Mouse (Mus musculus) neural tube, embryonic 12.5 days (tissue): ENCODE results near the gene Rptor. TPM values are rescaled to one million over a fixed set of nuclear protein-coding genes. Genes with fewer than 3 reads are reported as not detected.
A peak's percentile ranks its signal among the peaks of the same experiment; 100 is the strongest.

Experiments used
- ATAC-seq: fragments of 200-750 bp; cut with Nextera tagmentation; 2 replicates; pipeline ENCODE4 v1.8.0; 2017; ENCODE audit warnings: low read depth, mild to moderate bottlenecking, moderate TSS enrichment, moderate library complexity; ENCODE audit not compliant: low FRiP score
- H3K27ac ChIP-seq: fragments of 300-500 bp; sonication (generic); 2 replicates; pipeline ENCODE4 v1.5.1; 2016
- H3K27me3 ChIP-seq: fragments of 300-500 bp; sonication (generic); replicated peaks from 2 replicates; pipeline ENCODE4 v1.6.1; 2016; ENCODE audit warnings: mild to moderate bottlenecking
- H3K36me3 ChIP-seq: fragments of 300-500 bp; sonication (generic); 2 replicates; pipeline ENCODE4 v1.6.1; 2016; ENCODE audit warnings: mild to moderate bottlenecking
- H3K4me1 ChIP-seq: fragments of 300-500 bp; sonication (generic); 2 replicates; pipeline ENCODE4 v1.6.1; 2016
- H3K4me2 ChIP-seq: fragments of 300-500 bp; sonication (generic); replicated peaks from 2 replicates; pipeline ENCODE4 v1.6.1; 2016; ENCODE audit warnings: mild to moderate bottlenecking
- H3K4me3 ChIP-seq: fragments of 300-500 bp; sonication (generic); 2 replicates; pipeline ENCODE4 v1.5.1; 2016
- H3K9ac ChIP-seq: fragments of 300-500 bp; sonication (generic); 2 replicates; pipeline ENCODE4 v1.6.1; 2016; ENCODE audit warnings: mild to moderate bottlenecking
- H3K9me3 ChIP-seq: fragments of 300-500 bp; sonication (generic); 2 replicates; pipeline ENCODE4 v1.6.1; 2016; ENCODE audit warnings: mild to moderate bottlenecking
- WGBS: fragments of 180-500 bp; shearing (Covaris S2); methylation state at CpG from one replicate; pipeline ENCODE4 v1.1.7; 2016; 5-methylcytosine and 5-hydroxymethylcytosine counted together
- polyA plus RNA-seq: library from polyadenylated mRNA; unstranded; fragments of >200 nt; fragmentation: Nextera tagmentation; extraction: Ambion mirVana; gene quantifications from 2 replicates; pipeline ENCODE4 v1.2.1, GENCODE M21; 2016

The Rptor gene
- polyA plus RNA-seq, 1 experiment from 2014 or later: 17.8 TPM

DNA sequence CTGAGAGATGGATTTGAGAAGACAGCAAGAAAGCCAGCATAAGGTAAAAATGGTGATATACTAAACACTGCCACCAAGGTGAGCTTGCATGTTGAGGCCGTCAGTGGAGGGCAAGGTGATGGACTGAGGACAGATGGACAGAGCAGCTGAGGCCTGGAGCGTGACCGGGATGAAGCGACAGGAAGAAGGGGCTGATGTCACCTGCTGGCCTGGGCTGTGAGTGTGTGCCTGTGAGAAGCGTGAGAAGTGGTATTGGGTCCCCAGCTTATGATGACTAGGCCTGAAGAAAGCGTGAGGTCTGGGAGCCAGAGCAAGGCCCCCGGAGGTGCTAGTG, 130.9 kb downstream of the Rptor start:
- Histone ChIP-seq H3K9me3 (no peaks in the 10 kb centered on the region), H3K4me1 (no peaks in the 10 kb centered on the region), H3K27ac (no peak overlapping the region), H3K9ac (no peak overlapping the region), H3K36me3 (no peaks in the 10 kb centered on the region; the same call in 1 of the 2 replicates), H3K27me3 (no peaks in the 10 kb centered on the region), H3K4me2 (no peak overlapping the region), H3K4me3 (no peak overlapping the region)
- ATAC-seq: no peak
- WGBS: 95% methylated on average over 7 of the region's 7 CpGs

DNA sequence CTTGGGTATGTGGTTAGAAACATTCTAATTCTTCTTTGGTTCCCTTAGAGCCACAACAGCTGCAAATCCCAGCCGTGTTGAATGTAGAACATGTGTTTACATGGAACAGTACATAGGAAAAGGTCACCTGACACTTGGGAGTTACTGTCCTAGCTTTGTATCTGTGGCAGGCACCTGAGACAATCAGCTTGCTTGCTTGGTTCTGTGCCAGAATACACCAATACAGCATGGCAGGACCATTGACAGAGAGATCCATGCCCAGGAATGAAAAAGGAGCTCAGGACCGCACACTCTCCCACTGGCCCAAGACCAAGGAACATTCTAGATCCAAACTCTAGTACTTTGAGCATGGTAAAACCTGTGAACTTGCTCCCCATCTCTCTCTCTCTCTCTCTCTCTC, 132.4 kb downstream of the Rptor start:
- Histone ChIP-seq H3K4me3 (no peak overlapping the region), H3K9ac (no peak overlapping the region), H3K27me3 (no peaks in the 10 kb centered on the region), H3K9me3 (no peaks in the 10 kb centered on the region), H3K27ac (no peak overlapping the region), H3K36me3 (no peaks in the 10 kb centered on the region; the same call in 1 of the 2 replicates), H3K4me2 (no peak overlapping the region), H3K4me1 (no peaks in the 10 kb centered on the region; the same call in 1 of the 2 replicates)
- WGBS: 91% methylated on average over 2 of the region's 2 CpGs
- ATAC-seq: no peak

DNA sequence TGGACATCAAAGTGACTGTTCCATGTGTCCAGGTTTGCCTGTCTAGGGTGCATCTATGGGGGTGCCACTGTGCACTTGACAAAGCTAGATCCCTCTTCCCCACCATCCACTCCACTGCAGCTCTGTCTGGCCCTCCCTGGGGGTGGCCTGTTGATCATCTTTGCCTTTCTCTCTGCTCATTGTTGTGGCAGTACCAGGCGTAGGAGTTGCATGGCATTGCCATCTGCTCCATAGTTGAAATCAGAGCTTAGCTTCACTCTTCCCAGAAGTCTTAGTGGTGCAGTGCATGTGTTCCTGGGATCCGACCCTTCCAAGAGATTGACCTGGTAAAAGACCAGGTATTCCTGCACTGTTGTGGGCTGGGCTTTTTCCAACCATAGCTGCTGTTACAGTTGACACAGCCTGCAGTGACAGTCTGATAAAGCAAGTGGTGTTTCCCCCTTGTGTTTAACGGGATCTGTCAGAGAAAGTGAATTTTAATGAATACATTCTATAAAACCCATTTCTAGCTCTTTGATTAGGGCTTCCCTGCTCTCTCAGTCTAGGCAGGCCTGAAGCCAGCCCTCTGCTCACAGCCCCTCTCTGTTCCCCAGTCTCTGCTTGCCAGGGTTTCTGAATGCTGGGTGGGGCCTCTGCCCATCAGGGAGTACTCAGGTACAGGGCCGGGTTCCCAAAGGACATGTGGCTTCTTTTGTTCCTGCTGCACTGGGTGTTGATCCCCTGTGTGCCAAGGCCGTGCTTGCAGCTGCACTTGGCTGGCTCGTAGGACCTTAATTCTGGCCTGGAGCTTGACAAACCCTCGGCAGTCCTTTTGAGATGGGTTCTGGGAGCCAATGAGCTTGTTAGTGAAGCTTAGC, 136.5 kb downstream of the Rptor start:
- Histone ChIP-seq H3K4me3 (no peak overlapping the region), H3K9ac (no peak overlapping the region), H3K36me3 (no peaks in the 10 kb centered on the region; the same call in 1 of the 2 replicates), H3K27ac (no peak overlapping the region), H3K4me1 (peaks cover 8% of the 10 kb centered on the region), H3K27me3 (no peaks in the 10 kb centered on the region), H3K4me2 (no peak overlapping the region), H3K9me3 (no peaks in the 10 kb centered on the region)
- WGBS: 75% methylated on average over 7 of the region's 7 CpGs
- ATAC-seq: no peak

DNA sequence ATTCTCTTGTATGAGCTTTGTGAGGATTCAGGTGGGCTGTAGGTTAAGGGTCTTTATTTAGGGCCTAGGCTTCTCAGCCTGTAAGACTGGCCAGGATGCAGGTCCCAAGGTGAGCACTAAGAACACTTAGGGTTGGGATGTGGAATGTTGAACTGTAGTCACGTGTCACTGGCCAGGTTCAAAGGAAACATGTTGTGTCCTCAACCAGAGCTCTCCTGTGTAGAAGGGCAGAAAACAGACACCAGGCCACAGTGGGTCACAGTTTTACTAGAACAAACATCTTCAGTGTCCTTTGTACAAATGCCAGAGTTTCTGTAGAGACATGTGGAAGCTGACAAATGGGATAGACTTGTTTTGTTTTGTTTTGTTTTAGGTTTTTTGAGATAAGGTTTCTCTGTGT, 138.7 kb downstream of the Rptor start:
- no peak overlapping the region for H3K27ac ChIP-seq
- no peak overlapping the region for H3K4me3 ChIP-seq
- ATAC-seq: no peak
- no peak overlapping the region for H3K4me2 ChIP-seq
- peaks cover 22% of the 10 kb centered on the region for H3K4me1 ChIP-seq
- H3K36me3 ChIP-seq: no peaks in the 10 kb centered on the region; the same call in 1 of the 2 replicates
- H3K27me3 ChIP-seq: no peaks in the 10 kb centered on the region
- WGBS: 86% methylated on average over 1 of the region's 1 CpGs
- no peaks in the 10 kb centered on the region for H3K9me3 ChIP-seq
- no peak overlapping the region for H3K9ac ChIP-seq

DNA sequence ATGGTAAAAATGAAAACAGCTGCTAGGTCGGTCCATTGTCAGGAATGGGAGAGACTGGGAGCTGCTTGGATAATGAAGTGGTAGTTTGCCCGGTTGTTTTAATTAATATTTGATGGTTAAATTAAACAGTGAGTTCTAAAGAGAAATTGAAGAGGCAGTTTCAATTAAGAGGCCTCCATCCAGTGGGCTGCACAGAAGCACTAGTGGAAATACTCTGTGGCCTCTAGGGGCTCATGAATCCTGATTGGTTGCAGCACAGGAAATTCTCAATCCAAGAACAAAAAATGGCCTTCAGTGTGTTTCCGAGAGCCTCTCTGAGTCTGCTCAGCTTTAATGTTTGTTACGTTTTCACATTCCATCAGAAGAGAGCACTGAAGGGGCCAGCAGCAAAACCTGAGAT, 141.7 kb downstream of the Rptor start:
- no peak overlapping the region for H3K27ac ChIP-seq
- H3K9me3 ChIP-seq: no peaks in the 10 kb centered on the region
- H3K4me3 ChIP-seq: no peak overlapping the region
- H3K36me3 ChIP-seq: no peaks in the 10 kb centered on the region
- 52% methylated on average over 4 of the region's 4 CpGs for WGBS
- H3K9ac ChIP-seq: no peak overlapping the region
- no peak overlapping the region for H3K4me2 ChIP-seq
- no peak for ATAC-seq
- H3K27me3 ChIP-seq: no peaks in the 10 kb centered on the region
- peaks cover 22% of the 10 kb centered on the region for H3K4me1 ChIP-seq

DNA sequence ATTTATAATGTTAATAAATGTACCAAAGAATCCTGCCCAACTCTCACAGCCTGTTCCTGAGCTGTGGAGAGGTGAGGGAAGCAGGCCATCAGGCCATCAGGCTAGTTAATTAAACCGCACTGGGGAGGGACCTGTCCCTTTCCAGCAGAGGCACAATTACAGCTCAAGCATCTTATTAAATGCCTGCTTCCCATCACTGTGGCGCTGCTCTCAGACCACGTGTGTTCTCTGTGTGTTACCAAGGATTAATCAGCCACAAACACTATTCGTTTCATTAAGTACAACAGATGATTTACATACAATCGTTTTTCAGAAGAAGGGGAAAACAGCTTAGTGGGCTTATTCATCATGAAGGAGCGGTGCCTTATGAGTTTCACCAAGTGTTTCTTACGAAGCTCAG, 142.6 kb downstream of the Rptor start:
- peaks cover 22% of the 10 kb centered on the region for H3K4me1 ChIP-seq
- H3K4me3 ChIP-seq: no peak overlapping the region
- 62% methylated on average over 7 of the region's 7 CpGs for WGBS
- H3K36me3 ChIP-seq: no peaks in the 10 kb centered on the region
- no peak for ATAC-seq
- H3K27me3 ChIP-seq: no peaks in the 10 kb centered on the region
- no peaks in the 10 kb centered on the region for H3K9me3 ChIP-seq
- peak overlapping the region; percentile 10; the same call in 1 of the 2 replicates for H3K27ac ChIP-seq
- no peak overlapping the region for H3K4me2 ChIP-seq
- H3K9ac ChIP-seq: no peak overlapping the region

DNA sequence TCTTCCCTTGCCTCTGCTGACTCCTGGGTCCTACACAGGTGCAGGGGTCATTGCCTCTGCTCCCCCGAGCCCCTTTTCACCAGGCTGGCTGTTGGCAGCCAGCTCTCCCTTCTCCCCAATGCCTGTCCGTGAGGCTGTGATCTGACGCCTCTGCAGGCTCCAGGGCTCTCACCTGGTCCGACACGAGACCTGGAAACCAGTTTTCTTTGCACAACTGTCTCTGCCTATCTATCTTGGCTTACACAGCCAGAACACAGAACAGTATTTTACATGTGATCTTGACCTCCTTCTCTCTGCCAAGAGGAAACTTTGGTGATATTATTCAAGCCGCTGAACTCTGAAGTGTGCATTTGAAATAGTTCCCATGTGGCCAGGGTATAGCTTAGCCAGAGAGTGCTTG, 151.8 kb downstream of the Rptor start:
- no peak for ATAC-seq
- no peaks in the 10 kb centered on the region for H3K27me3 ChIP-seq
- 81% methylated on average over 6 of the region's 6 CpGs for WGBS

DNA sequence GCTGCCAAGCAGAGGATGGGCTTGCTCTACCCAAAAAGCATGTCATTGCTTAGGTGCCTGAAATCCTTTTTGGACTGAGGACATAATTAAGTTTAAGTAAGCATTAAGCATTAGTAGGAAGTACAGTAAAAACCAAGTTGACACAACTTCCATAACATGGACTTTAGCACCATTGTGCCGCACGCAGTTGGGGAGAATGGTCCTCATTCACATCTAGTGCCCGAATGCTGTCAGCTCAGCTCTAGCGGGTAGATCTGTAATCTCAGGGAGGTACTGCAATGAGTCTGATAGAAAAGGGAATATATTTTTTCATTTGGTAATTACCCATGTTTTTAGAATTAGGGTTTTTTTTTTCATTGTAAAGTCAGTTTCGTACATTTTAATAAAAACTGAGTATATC, 155.5 kb downstream of the Rptor start:
- no peaks in the 10 kb centered on the region for H3K9me3 ChIP-seq
- H3K9ac ChIP-seq: no peak overlapping the region
- H3K4me1 ChIP-seq: peaks cover 7% of the 10 kb centered on the region; the same call in 1 of the 2 replicates
- H3K27ac ChIP-seq: no peak overlapping the region
- 96% methylated on average over 5 of the region's 5 CpGs for WGBS
- H3K36me3 ChIP-seq: peaks cover 7% of the 10 kb centered on the region; the same call in 1 of the 2 replicates
- no peak overlapping the region for H3K4me2 ChIP-seq
- no peak for ATAC-seq
- no peaks in the 10 kb centered on the region for H3K27me3 ChIP-seq
- no peak overlapping the region for H3K4me3 ChIP-seq

More for the DNA sequence above, 151.8 kb downstream of the Rptor start:
- no peak overlapping the region for H3K27ac ChIP-seq
- no peak overlapping the region for H3K4me3 ChIP-seq
- no peak overlapping the region for H3K4me2 ChIP-seq
- H3K4me1 ChIP-seq: peaks cover 4% of the 10 kb centered on the region; the same call in 1 of the 2 replicates
- H3K36me3 ChIP-seq: peaks cover 7% of the 10 kb centered on the region; the same call in 1 of the 2 replicates
- no peak overlapping the region for H3K9ac ChIP-seq
- H3K9me3 ChIP-seq: no peaks in the 10 kb centered on the region

DNA sequence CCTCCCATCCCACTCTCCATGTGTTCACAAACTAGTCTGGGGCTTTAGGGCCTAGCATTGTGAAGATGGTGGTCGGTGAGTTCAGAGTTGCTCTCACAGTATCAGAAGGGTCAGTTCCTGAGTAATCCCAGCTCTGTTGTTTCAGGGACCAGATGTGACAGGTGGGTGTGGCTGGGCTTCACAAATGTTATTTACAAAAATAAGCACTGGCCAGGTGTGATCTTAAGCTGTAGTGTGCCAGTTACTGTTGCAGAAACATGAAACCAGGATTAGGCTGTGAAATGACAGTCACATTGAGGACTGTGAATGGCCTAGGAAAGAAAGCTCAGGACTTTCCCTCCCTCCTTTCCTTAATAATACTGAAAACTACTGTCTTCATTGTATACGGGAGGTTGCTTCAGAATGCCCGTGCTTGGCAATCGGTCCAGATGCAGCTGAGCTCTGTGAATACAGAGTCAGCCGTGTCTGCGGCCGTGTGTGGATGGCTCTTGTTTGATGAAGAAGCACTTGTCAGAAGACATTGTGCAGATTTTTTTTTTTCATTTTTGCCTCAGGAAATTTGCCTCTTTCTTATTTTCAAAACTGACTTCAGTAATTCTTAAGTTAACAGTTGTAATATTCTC, 156.1 kb downstream of the Rptor start:
- peaks cover 7% of the 10 kb centered on the region; the same call in 1 of the 2 replicates for H3K4me1 ChIP-seq
- H3K9ac ChIP-seq: no peak overlapping the region
- H3K9me3 ChIP-seq: no peaks in the 10 kb centered on the region
- no peak overlapping the region for H3K27ac ChIP-seq
- H3K4me3 ChIP-seq: no peak overlapping the region
- no peak for ATAC-seq
- WGBS: 80% methylated on average over 7 of the region's 7 CpGs
- no peak overlapping the region for H3K4me2 ChIP-seq
- H3K36me3 ChIP-seq: peaks cover 7% of the 10 kb centered on the region; the same call in 1 of the 2 replicates
- no peaks in the 10 kb centered on the region for H3K27me3 ChIP-seq

DNA sequence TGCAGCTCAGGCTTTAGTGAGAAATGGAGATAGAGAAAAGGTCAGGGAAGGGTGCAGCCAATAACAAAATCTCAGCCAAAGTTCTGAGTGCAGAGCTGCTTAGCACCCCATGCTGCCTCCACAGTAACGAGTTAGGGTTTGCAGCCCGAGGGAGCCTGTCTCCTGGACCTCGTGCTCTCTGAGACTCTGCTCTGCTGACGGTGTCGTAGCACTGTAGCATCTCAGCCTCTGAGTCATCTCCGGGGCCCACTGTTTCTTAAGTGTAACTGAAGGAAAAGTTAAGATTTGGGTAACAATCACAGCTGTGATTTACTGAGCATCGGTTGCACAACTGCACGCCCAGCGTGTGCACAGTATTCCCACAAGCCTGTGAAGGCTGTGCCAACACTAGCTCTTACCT, 160.2 kb downstream of the Rptor start:
- Histone ChIP-seq H3K9ac (no peak overlapping the region), H3K36me3 (no peaks in the 10 kb centered on the region; the same call in 1 of the 2 replicates), H3K27me3 (no peaks in the 10 kb centered on the region), H3K4me2 (no peak overlapping the region), H3K4me1 (peaks cover 35% of the 10 kb centered on the region), H3K27ac (no peak overlapping the region), H3K9me3 (no peaks in the 10 kb centered on the region), H3K4me3 (no peak overlapping the region)
- 92% methylated on average over 9 of the region's 9 CpGs for WGBS
- ATAC-seq: no peak

DNA sequence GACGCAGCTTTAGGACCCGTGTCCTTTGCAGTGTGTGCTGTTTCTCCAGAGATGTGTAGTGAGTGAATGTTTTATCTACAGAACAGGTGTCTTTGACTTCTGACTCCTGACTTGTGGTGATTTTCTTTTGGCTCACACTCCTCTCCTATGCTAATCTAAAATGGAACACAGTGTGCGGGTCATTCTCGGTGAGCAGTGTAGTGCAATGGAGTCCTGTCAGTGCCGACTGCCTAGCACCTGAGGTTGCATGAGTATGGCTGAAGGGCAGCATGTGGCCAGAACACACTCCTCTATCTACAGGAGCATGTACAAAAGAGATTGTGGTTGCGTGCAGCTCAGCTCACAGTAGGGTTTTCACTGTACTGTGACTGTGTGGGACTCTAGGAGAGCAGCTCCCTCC, 163.3 kb downstream of the Rptor start:
- no peak overlapping the region for H3K4me3 ChIP-seq
- H3K27me3 ChIP-seq: no peaks in the 10 kb centered on the region
- H3K9ac ChIP-seq: no peak overlapping the region
- 70% methylated on average over 6 of the region's 6 CpGs for WGBS
- H3K4me2 ChIP-seq: no peak overlapping the region
- 0 out of 2 replicates have a peak, but pooled peaks have one; percentile 25 for ATAC-seq
- H3K4me1 ChIP-seq: peaks cover 41% of the 10 kb centered on the region
- H3K36me3 ChIP-seq: no peaks in the 10 kb centered on the region
- no peak overlapping the region for H3K27ac ChIP-seq
- no peaks in the 10 kb centered on the region for H3K9me3 ChIP-seq

DNA sequence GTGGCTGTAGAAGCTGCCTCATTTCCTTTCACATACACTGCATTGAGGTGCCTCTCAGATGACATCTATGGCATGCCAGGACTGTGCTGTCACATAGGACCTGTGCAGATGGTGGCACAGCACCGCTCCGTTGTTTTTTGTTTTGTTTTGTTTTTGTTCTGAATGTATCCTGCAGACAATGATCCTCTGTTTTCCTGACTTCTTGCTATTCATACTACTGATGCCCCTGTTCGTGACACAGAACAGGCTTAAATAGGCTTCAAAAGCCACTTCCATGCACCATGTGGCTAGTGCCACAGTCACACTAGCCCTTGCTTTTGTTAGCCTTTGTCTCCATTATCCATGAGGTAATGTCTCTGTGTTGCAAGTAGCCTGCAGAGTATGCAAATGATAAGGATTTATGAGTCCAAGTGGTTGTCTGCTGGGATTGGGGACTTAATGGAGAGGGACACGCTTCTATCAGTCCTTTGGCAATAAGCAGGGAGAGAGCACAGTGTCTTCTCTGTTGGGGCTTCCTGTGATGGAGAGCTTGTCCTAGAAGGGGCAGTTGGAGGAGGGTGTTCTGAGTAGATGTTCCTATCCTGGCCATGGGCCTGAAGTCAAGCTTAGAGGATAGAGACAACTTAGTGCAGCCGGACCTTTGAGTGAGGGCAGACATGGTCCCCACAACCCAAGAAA, 164.2 kb downstream of the Rptor start:
- Histone ChIP-seq H3K9ac (no peak overlapping the region), H3K4me2 (no peak overlapping the region), H3K4me1 (peaks cover 41% of the 10 kb centered on the region), H3K9me3 (no peaks in the 10 kb centered on the region), H3K36me3 (no peaks in the 10 kb centered on the region), H3K4me3 (no peak overlapping the region), H3K27ac (peak overlapping the region; percentile 47), H3K27me3 (no peaks in the 10 kb centered on the region)
- WGBS: 30% methylated on average over 5 of the region's 5 CpGs
- peak; percentile 82 for ATAC-seq
